Mouse (Mus musculus): ENCODE data around the gene Brwd3.

Brwd3 gene

DNA sequence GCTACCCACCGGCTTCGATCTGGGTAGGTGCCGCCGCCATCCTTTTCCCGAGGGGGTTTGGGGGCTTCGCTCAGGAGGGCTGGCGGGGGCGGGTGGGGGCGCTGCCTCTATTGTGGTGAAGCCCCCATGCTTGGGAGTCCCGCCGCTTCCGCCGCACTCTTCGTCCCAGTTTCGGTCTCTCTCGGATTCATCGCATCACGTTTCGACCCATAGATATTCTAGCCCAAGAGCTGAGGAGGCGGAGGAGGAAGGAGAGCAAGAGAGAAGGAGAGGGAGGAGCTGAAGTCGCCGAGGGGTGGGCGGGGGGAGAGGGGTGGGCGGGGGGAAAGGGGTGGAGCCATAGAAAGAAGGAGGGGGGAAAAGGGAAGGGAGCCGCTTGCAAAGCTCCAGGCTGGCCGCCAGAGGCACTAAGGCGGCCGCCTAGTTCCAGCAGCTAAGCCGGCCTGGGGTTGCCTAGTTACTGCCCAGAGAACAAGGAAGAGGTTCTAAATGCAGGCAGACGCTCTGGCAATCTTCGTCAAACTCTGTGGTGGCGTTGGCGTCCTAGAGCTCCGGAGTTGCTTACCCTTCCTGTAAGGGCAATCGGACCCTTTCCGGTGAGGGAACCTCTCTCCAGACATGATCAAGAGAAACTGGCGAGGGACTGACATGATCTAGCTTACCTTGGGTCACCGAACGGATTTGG, at the start of gene Brwd3:
Brwd3 (minus strand) TSS at position 283 of the 685 bp plus-strand sequence.
- DNase-seq (ENCODE audit: low spot score in 2 of 2): peak; percentile 77 to 84

DNA sequence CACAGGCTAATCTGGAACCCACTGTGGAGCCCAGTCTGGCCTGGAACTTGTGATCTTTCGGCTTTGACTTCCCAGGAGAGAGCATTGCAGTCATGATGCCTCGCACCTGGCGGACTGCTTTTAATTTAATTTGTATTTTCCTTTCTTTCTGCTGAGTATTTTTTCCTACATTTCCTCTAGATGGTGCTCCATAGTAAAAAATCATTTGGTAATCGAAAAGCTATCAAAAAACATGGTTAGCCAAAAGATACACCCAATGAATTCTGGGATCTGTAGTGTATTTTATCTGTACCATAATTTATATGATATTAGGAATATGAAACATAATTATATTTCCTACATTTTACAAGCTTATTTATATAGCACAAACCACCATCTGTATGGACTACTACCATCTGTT, 28.5 kb upstream of the Brwd3 start:
- DNase-seq (ENCODE audit: low spot score in 2 of 2): no peak

DNA sequence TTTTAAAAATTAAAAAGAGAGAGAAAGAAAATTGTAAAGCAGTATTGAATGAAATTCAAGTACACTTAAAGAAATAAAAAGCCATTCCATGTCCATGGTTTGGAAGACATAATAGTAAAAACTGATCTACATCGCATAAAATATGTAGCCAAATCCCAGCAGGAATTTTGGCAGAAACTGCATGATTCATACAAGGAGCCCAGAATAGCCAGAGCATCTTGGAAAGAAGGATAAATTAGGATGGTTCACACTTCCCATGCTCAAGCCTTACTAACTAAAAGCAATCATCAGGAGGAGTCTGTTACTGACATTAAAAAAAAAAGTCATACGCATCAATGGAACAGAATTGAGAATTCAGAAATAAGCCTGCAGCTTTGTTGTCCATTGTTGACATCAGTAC, 8.5 kb upstream of the Brwd3 start:
- peak in 1 of 2 experiments; percentile 19 for DNase-seq (ENCODE audit: low spot score in 2 of 2)

DNA sequence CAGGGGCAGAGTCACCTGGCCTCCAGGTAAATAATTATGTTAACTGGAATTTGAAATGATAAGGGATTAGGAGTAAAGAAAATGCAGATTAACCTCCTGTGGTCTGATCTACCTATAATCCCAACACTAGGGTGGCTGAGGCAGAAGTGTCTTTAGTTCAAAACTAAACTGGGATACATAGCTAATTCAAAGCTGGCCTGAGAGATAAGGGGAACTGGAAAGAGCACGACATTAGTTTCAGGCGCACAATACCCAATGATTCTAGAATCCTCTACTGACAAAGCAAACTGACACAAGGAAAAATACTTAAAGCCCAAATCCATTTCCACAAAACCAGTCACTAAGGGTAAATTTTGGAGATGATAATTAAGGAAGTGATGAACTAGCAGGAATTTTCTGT, 2.2 kb upstream of the Brwd3 start:
- no peak for DNase-seq (ENCODE audit: low spot score in 2 of 2)

DNA sequence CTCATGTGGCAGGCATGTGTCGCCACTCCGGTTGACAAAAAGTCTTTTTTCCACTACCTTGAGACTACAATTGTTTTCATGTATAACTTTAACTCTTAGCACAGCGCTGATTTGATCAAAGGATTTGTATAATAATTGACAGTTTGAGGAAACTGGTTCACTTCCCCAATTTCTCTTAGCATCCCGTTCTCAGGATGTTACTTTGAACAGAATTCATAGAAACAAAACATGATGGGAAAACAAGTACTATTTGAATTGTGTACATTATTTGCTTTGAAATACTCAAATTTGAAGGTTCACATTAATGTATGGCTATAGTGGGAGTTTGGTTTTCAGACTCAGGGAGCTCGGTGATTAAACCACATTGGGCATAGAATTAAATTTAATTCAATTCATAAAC, 1.1 kb upstream of the Brwd3 start:
- DNase-seq (ENCODE audit: low spot score in 2 of 2): no peak

DNA sequence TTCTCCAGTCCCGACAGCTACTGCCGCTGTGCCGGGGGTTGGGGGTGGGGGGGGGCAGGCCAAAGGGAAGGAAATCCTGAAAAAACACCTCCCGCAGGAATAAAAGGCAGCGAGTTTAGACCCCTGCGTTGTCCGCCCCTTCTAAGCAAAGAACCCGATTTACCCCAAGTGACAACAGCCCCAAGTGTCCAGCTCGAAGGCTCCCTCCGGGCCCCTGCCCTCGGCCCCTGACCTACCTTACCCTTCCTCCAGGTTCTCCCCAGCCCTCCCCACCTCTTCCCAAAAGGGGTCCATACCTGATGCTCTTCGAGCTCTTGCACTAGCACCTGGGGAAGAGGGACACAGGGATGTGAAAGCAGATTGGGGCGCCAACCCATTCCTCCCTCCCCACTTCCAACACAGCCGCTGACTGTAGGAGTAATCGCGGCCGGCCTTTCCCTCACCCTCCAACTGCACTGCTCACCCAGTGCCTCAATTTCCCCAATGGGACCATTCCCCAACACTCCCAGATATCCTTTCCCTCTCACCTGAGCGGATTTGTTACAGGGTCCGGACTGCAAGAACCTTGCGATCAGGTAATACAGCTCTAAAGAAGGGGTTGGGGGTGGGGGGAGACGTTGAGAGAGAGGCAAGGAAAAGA, 671 bp downstream of the Brwd3 start:
- peak in 1 of 2 experiments; percentile 15 for DNase-seq (ENCODE audit: low spot score in 2 of 2)

DNA sequence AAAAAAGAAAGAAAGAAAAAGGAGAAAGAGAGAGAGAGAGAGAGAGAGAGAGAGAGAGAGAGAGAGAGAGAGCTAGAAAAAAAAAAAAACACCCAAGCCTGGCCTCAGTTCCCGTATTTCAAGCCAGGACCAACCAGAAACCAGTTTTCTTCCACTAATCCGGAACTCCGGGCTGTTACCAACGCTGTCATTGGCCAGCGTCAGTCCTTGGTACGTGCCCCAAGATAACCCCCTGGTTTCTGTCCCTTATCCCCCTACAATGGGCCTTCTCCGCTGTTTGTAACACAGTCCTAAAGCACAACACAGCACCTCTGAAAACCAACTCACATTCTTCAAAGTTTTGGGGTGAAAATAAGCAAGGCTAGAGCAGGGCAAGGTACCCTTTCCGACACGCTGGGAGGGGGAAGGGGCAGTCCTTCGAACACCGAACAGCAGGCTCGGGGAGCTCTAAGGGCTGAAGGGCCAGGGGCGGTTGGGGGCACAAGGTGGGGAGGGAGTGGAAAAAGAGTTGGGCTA, 1.4 kb downstream of the Brwd3 start:
- DNase-seq (ENCODE audit: low spot score in 2 of 2): peak; percentile 61 to 89

DNA sequence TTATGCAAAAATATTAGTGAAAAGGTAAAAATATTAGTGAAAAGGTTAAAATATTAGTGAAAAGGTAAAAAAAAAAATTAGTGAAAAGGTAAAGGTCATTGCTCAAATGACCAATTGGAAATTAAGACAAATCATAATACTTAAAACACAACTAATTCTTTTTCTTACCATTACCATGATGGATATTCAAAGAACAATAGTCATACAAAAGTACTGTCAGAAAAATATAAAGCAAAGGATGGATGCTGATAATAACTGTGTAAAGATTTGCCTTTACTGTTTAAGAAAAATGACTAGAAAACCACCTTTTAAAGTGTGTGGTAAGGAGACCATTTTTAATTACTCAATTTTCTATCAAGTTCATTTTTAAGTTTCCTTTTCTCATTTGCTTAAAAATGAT, 2.9 kb downstream of the Brwd3 start:
- DNase-seq (ENCODE audit: low spot score in 2 of 2): no peak

DNA sequence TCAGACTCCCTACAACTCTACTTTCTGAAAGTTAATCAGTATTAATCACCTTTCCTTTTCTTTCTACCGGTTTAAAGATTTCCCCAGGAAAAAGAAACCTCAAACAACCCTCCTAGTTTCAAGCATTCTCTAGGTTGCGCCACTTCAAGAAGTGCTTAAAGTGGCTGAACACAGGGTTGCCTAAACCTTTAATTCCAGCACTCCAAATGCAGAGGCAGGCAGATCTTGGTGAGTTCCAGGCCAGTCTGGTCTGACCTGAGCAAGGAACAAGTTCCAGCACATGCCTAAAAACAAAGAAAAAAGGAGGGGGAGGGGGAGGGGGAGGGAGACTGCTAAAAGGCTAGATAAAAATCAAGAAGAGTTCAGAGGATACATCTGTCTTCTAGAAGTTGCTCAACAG, 6.1 kb downstream of the Brwd3 start:
- DNase-seq (ENCODE audit: low spot score in 2 of 2): no peak

DNA sequence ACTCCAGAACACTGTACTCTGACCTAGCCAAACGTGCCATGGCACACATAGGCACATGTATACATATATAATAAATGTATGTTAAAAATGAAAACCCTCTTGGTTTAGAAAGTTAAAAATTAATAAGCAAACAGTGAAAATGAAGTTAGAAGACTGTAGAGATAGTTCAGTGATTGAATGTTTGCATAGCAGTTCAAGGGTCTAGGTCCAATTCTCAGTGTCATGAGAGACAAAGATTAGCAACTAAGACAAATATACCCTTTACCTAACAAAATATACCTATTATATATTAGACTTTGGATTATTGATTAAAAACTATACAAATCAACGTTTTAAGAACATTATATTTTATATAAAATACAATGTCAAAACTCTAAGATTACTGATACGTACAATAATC, 36.9 kb downstream of the Brwd3 start:
- no peak for DNase-seq (ENCODE audit: low spot score in 2 of 2)

DNA sequence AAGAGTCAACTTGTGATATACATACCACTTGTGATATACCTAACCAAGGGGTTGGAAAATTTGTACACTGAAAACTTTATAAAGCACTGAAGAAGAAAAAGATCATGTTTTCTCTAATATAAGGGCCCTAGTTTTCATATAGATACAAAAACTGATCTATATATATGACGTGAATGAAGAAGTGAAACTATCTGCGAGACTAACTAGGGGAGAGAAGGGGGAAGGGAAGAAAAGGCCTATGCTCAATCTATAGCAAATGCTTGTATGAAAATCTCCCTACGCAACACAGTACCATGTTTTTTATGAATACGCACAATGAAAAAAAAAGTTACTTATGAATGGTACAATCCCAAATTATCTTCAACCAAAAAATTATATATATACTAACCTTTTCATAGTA, 50.4 kb downstream of the Brwd3 start:
- DNase-seq (ENCODE audit: low spot score in 2 of 2): no peak

DNA sequence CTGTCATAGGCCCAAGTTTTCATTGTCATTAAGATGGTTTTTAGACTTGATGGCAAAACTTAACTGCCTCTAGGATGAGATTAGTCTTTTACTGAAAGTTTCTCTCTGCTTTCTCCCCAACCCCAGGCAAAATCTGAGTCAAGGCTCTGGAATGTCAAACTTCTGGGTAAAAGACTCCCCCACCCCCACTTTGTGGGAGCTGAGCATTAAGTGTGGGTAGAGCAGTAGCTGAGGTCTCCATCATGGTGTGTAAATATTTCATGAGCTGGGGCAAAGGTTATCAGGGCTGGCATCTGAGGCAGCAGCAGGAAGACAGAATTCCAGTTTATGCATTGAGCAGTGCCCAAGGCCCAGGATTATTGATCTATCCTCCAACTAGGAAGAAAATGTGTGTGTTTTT, 102.4 kb downstream of the Brwd3 start:
- DNase-seq (ENCODE audit: low spot score in 2 of 2): no peak

DNA sequence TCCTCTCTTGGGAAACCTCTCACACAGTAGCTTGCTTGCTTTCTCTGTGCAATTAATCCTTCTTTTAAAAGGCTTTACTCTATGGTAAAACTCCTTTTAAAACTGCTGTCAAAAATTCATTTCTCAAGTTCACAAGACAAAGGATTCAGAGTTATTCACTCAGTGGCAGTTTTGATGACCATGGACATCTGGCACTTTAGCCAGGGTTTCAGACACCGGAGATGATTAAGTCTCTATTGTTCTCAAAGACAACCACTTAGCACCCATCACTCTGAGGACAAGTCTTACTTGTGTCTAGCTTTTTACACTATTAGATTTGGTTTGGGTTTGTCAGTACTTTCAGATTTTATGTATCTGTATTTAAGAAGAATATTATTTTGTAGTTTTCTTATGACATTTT, 104.6 kb downstream of the Brwd3 start:
- DNase-seq (ENCODE audit: low spot score in 2 of 2): no peak

DNA sequence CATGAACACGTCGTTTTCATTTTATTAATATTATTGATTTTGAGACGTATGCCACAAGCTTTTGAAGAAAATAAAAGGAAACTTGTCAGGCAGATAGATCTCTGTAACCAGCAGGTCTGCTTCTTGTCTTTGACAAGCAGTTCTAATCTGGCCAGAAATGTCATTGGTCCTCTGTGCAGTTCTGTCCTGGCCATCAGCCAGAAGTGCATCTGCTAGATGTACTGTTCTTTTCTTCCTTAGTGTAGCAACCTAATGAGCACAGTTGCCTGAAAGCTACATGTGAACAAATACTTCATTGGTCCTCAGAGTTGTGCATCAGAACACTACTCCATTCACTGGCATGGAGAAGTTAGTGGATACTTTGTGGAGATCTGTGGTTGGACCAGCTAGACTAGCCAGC, 105.1 kb downstream of the Brwd3 start:
- DNase-seq (ENCODE audit: low spot score in 2 of 2): no peak

DNA sequence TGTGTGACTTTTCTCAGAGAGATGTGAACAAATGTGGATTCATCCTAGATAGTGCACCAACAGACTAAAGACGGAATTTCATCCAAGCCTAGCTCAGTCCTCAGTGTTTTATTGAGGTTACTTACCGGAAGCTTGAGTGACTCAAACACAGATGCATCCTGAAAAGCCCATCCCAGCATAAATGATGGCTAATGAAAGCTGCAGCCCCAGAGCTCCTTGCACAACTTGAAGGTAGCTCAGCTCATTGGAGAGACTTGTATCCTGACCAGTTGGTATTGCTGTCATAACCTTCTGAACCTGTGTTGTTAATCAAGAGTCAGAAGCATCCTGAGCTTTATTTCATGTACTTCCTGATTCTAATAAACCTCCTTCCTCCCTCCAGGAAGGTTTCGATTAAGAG, 105.8 kb downstream of the Brwd3 start:
- no peak for DNase-seq (ENCODE audit: low spot score in 2 of 2)

DNA sequence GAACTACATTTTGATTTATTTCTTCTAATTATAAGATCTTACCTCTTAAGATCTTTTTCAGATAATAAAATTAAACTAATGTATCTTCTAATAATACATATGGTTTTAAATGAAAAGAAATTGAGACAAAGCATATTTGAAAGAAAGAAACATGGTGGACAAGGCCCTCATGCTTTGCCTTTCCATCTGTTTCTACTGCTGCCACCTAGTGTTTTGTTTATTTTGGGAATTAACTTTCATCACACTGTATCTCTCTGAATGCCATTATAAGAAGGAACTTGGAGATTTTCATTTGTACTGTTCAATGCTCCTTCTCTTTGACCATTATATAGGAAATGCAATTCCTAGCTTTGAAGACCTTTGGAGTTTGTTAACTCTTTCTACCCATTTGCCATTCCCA, 109.9 kb downstream of the Brwd3 start:
- no peak for DNase-seq (ENCODE audit: low spot score in 2 of 2)

DNA sequence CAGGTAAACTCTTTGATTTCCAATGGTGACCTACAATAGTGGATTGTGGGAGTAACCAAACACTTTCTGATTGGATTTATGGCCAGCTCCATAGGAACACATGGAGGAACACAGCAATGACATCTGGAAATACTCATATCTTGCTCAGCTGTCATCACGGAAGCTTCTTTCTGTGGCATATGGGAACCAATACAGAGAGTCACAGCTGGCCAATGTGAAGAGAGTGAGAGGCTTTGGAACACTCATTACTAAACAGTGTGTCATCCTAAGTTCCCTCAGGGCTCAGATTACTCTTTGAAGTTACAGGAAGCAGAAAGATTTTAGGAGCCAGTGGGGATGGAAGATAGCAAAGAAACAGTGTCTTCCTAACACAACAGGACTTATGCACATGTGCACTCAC, 111.7 kb downstream of the Brwd3 start:
- no peak for DNase-seq (ENCODE audit: low spot score in 2 of 2)

DNA sequence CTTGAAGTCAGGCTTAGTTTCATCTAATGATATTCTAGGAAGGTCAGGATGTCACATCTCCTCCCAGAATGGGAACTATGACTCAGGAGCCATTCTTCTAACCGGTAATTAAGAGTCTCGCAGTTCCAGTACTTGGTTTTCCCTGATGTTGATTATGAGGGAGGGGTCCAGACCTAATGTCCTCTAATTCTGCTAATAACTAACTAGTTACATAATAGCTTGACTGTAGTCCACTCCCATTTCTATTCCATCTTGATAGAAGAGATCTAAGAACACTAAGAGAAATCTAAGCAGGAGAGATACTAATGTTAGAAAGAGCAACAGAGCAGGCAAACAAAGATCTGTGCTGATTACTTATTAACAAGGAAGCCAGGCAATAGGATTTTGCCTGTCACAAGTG, 129.9 kb downstream of the Brwd3 start:
- DNase-seq (ENCODE audit: low spot score in 2 of 2): no peak

Data from left cerebral cortex, adult 9 months (tissue).